Mouse (Mus musculus): ENCODE measurements around the gene Echdc2. TPM values are rescaled to one million over a fixed set of nuclear protein-coding genes. Genes with fewer than 3 reads are reported as not detected.

Gene Echdc2
- total RNA-seq, 2 experiments from 2014 or later = 3.1 to 3.4 TPM

- no peak for DNase-seq
Measured at GRCm38 (mm10) chr4:108204629-108205028, 39.4 kb downstream of the Echdc2 start.

GRCm38 (mm10) chr4:108213023-108213422, 47.8 kb downstream of the Echdc2 start:
- DNase-seq = no peak

DNA sequence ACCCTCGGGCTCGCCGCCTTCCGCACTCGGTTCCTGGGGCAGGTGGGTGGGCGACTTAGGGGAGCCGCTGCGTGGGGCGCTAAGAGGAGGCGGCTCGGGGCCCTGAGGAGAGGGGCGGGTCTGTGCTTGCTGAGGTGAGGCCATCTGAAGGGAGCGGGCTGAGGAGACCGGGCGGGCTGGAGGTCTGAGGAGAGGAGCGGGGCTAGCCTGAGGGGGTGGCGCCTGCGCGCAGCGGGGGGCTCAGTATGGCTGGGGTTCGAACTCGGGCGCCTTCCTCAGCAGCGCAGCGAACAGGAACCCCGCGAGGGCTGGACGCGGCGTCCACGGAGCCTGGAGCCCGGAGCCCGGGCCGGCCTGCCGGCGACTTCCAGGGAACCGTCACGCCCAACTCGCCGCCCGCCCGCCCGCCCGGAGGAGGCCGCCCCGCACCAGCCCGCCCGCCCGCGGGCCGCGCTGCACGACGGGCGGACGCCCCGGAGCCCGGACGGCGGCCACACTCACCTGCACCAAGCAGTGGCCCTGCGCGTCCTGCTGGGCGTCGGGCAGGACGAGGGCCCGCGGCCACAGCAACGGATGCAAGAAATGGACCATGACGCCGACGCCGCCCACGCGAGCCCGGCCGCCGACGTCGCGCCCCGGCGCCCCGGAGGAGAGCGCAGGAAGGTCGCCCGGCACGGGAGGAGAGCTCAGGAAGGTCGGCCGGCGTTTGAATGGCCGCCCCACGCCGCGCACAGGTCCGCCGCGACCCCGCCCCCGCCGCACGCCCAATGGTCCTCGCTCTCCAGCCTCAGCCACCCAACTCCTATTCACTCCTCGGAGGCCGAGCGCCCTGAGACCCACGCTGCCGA, 52.3 kb downstream of the Echdc2 start, which contains the start of gene Zyg11a:
Gene Zyg11a, minus strand, starts transcription at position 717 of the 848 bp plus-strand sequence.
- DNase-seq = peak; percentile 11

- DNase-seq = no peak
Measured at GRCm38 (mm10) chr4:108219019-108219418, 53.8 kb downstream of the Echdc2 start.

DNA sequence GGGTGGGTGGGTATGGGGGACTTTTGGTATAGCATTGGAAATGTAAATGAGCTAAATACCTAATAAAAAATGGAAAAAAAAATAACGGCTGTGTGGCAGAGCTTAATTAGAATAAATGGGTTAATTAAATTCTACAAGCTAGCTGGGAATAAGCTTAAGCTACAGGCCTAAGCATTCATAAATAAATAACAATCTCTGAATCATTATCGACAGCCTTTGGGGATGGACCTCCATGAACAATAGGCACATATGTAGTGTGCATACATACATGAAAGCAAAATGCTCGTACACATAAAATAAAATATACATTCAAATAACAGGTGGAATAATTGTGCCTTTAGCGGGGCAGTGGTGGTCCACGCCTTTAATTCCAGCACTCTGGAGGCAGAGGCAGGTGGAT, 57.3 kb downstream of the Echdc2 start:
- no peak for DNase-seq

GRCm38 (mm10) chr4:108225341-108225872, 60.2 kb downstream of the Echdc2 start:
- no peak for DNase-seq

Other genes with a start within 250 kb of the Echdc2 start
- 10 to 100 TPM; 45.4 to 46.0 TPM for gene Cpt2, start 241.8 kb upstream of the Echdc2 start, total RNA-seq (2021)
- gene Slc1a7, start 197.1 kb upstream of the Echdc2 start, total RNA-seq (2021) = not detected
- gene Podn, start 69.0 kb upstream of the Echdc2 start, total RNA-seq (2021) = 1 to 10 TPM; 7.6 to 9.7 TPM
- gene Scp2, start 20.4 kb upstream of the Echdc2 start, total RNA-seq (2021) = 100 to 1,000 TPM; 114 to 126 TPM
- under 1 TPM; 0.20 to 0.40 TPM for gene Zyg11a, start 52.6 kb downstream of the Echdc2 start, total RNA-seq (2021)
- gene Zyg11b, start 135.7 kb downstream of the Echdc2 start, total RNA-seq (2021) = 10 to 100 TPM; 32.8 to 33.8 TPM
- gene Coa7, start 162.7 kb downstream of the Echdc2 start, total RNA-seq (2021) = 10 to 100 TPM; 21.7 to 24.4 TPM
- gene Shisal2a, start 217.9 kb downstream of the Echdc2 start, total RNA-seq (2021) = not detected
- 10 to 100 TPM; 20.7 to 29.0 TPM for gene Gpx7, start 241.5 kb downstream of the Echdc2 start, total RNA-seq (2021)

Measured in gastrocnemius, postnatal 10 days (tissue).